Mouse (Mus musculus) liver, embryonic 14.5 days (tissue): ENCODE measurements around the gene Denr. TPM values are rescaled to one million over a fixed set of nuclear protein-coding genes. Genes with fewer than 3 reads are reported as not detected.

Source experiments
- ATAC-seq: fragments of 200-750 bp; cut with Nextera tagmentation; 2 replicates; pipeline ENCODE4 v1.8.0; 2017; ENCODE audit warnings: moderate number of reproducible peaks, mild to moderate bottlenecking, moderate library complexity; ENCODE audit not compliant: insufficient read depth
- DNase-seq, 3 experiments: peaks; one replicate each; pipeline ENCODE4 v3.0.0-alpha.2; 2012 to 2013; ENCODE audit warnings: low read depth in 3 of 3, low spot score in 3 of 3
- H3K27ac ChIP-seq: fragments of 300-500 bp; sonication (generic); 2 replicates; pipeline ENCODE4 v1.5.1; 2014; ENCODE audit warnings: moderate library complexity, mild to moderate bottlenecking, control low read depth, inconsistent platforms
- H3K27me3 ChIP-seq: fragments of 300-500 bp; sonication (generic); 2 replicates; pipeline ENCODE4 v1.6.1; 2014; ENCODE audit warnings: mild to moderate bottlenecking, low read length, moderate library complexity; ENCODE audit not compliant: control insufficient read depth, insufficient read depth
- H3K36me3 ChIP-seq: fragments of 300-500 bp; sonication (generic); replicated peaks from 2 replicates; pipeline ENCODE4 v1.6.1; 2014; ENCODE audit warnings: low read depth; ENCODE audit not compliant: control insufficient read depth, insufficient read depth
- H3K4me1 ChIP-seq, 2 experiments: fragments of 200-500 bp in 1 of 2; fragments of 300-500 bp in 1 of 2; sonication (generic) in 1 of 2; replicated peaks; 2 replicates each; pipeline ENCODE4 v1.6.1; 2012 to 2014; ENCODE audit warnings: antibody characterized with exemption in 1 of 2, inconsistent platforms in 1 of 2, low read length in 1 of 2; ENCODE audit not compliant: control insufficient read depth in 2 of 2, insufficient read depth in 2 of 2
- H3K4me2 ChIP-seq: fragments of 300-500 bp; sonication (generic); 2 replicates; pipeline ENCODE4 v1.6.1; 2014; ENCODE audit warnings: low read depth, mild to moderate bottlenecking, control low read depth, moderate library complexity
- H3K4me3 ChIP-seq, 2 experiments: fragments of 200-500 bp in 1 of 2; fragments of 300-500 bp in 1 of 2; sonication (generic) in 1 of 2; 2 replicates each; pipeline ENCODE4 v1.5.1; 2012 to 2014; ENCODE audit warnings: low read depth in 2 of 2, low read length in 2 of 2, mild to moderate bottlenecking in 2 of 2, control low read depth in 1 of 2, inconsistent platforms in 1 of 2, moderate library complexity in 1 of 2; ENCODE audit not compliant: insufficient read depth in 1 of 2
- H3K9ac ChIP-seq: fragments of 300-500 bp; sonication (generic); replicated peaks from 2 replicates; pipeline ENCODE4 v1.6.1; 2014; ENCODE audit warnings: mild to moderate bottlenecking, control low read depth, moderate library complexity
- H3K9me3 ChIP-seq: fragments of 300-500 bp; sonication (generic); 2 replicates; pipeline ENCODE4 v1.6.1; 2016; ENCODE audit warnings: low read length, mixed read lengths; ENCODE audit not compliant: control insufficient read depth
- CTCF ChIP-seq: IDR thresholded peaks from 2 replicates; pipeline ENCODE4 v1.5.1; 2016; ENCODE audit warnings: antibody characterized with exemption, low read depth, control low read depth
- EP300 ChIP-seq: IDR thresholded peaks from 2 replicates; pipeline ENCODE4 v1.6.1; 2016; ENCODE audit warnings: antibody characterized with exemption, low read depth
- WGBS: fragments of 180-500 bp; shearing (Covaris S2); extraction: QIAGEN DNeasy Blood & Tissue Kit; methylation state at CpG from one replicate; pipeline ENCODE4 v1.1.7; 2014; ENCODE audit not compliant: insufficient replicate concordance; 5-methylcytosine and 5-hydroxymethylcytosine counted together
- polyA plus RNA-seq, 2 experiments: library from polyadenylated mRNA; depleted of rRNA in 1 of 2; stranded (reverse) in 1 of 2; unstranded in 1 of 2; fragments of >200 nt; fragmentation: Nextera tagmentation in 1 of 2; extraction: Ambion mirVana in 1 of 2; gene quantifications; 2 replicates each; pipeline versions ENCODE4 v1.2.1 to v1.2.3; 2012 to 2014

The Denr gene
- polyA plus RNA-seq, 2 experiments = 17.5 to 43.0 TPM

DNA sequence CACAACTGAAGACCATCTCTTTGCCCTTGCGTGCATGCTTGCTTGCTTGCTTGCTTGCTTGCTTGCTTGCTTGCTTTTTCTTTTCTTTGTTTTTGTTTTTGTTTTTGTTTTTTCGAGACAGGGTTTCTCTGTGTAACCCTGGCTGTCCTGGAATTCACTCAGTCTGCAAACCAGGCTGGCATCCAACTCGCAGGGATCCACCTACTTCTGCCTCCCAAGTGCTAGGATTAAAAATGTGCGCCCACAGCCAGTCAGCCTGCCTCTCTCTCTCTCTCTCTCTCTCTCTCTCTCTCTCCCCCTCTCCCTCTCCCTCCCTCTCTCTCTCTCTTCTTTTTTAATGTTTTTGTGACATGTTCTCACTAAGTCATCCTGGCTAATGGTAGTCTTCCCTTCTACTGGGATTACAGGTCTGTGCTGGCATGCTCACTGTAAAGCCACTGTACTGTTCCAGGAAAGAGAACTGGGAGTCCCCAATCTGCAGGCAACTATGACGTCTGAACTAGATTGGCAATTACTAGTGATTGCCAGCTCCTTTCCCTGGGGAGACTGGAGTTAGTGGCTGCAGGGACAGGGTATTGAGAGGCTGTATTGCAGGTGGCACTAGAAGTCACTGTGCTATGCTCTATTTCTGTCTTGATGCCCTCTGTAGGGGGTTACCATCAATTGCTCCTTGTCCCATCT is 45.5 kb downstream of the Denr start:
- Histone ChIP-seq H3K27ac (no peak overlapping the region), H3K4me1 (peaks cover 0 to 5% of the 10 kb centered on the region in 2 experiments; a peak in 2 of 4 replicates), H3K27me3 (no peaks in the 10 kb centered on the region), H3K9ac (no peak overlapping the region), H3K9me3 (no peaks in the 10 kb centered on the region), H3K36me3 (no peaks in the 10 kb centered on the region), H3K4me3 (no peak overlapping the region), H3K4me2 (no peak overlapping the region)
- ATAC-seq (no peak), DNase-seq (no peak)
- TF ChIP-seq CTCF = no peak
- no peak for TF ChIP-seq EP300
- WGBS = 47% methylated on average over 5 of the region's 5 CpGs

DNA sequence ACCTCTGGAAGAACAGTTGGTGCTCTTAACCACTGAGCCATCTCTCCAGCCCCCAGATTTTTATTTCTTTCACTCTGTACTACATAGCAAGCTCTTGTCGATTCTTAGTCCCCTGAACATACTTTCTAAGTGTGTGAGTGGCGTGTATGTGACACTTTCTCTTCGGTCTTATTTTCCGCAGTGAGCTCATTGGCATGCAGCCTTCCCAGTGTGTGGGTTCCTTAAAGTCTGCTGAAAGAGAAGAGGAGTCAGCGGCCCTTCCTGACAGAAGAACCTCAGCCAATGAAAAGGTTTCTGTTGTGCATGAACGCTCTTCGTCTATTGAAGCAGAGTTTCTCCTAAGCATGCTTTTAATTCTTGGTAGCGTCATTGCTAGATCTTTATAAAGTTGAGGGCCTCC is 50.2 kb downstream of the Denr start:
- no peak overlapping the region for H3K4me3 ChIP-seq
- no peak for DNase-seq
- H3K36me3 ChIP-seq = no peaks in the 10 kb centered on the region
- peaks cover 0 to 2% of the 10 kb centered on the region in 2 experiments; a peak in 1 of 4 replicates for H3K4me1 ChIP-seq
- H3K9ac ChIP-seq = no peak overlapping the region
- no peak for ATAC-seq
- H3K27ac ChIP-seq = no peak overlapping the region
- TF ChIP-seq EP300 (no peak), CTCF (no peak)
- no peaks in the 10 kb centered on the region for H3K27me3 ChIP-seq
- H3K9me3 ChIP-seq = no peaks in the 10 kb centered on the region
- H3K4me2 ChIP-seq = no peak overlapping the region
- 80% methylated on average over 8 of the region's 8 CpGs for WGBS

DNA sequence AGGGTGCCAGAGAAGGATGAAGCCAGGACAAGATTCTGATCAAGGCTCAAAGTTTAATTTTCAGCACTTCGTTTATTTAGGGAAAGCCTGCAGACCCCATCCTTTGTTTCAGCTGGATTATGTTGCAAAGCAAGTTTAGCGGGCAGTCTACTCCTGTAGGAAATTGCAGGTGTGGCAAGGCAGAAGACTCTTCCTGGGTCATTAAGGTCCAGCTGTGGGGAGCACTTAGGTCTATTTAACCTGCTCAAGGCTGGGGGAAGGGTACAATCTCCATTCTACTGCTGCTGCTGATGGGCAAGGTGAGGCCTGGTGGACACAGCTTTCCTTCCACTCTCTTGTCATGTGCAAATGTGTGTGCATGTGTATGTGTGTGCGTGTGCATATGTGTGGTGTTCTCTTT is 52.0 kb downstream of the Denr start:
- Histone ChIP-seq H3K4me2 (no peak overlapping the region), H3K36me3 (no peaks in the 10 kb centered on the region), H3K4me1 (peaks cover 0 to 3% of the 10 kb centered on the region in 2 experiments; a peak in 1 of 4 replicates), H3K27me3 (no peaks in the 10 kb centered on the region), H3K4me3 (no peak overlapping the region), H3K27ac (no peak overlapping the region), H3K9ac (no peak overlapping the region), H3K9me3 (no peaks in the 10 kb centered on the region)
- 69% methylated on average over 3 of the region's 3 CpGs for WGBS
- ATAC-seq = no peak
- no peak for DNase-seq
- TF ChIP-seq EP300 (no peak), CTCF (no peak)

DNA sequence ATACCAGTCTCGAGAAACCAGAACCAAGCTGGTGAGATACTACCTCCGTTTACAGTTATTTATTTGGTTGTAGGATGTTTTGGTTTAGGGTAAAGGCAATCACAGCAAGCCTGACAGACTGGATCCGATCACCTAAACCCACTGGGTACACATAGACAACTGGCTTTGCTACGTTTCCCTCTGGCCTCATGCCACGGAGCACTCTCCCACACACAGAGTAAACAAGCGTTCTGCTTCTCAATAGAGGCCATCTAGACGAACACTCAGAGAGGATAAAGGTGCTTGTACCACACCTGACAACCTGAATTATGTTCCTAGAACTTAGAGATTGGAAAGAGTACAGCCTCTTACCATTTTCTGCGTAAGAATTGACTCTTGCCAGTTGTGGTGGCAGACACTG is 53.2 kb downstream of the Denr start:
- Histone ChIP-seq H3K27ac (no peak overlapping the region), H3K9me3 (no peaks in the 10 kb centered on the region), H3K36me3 (no peaks in the 10 kb centered on the region), H3K4me2 (no peak overlapping the region), H3K4me3 (no peak overlapping the region), H3K9ac (no peak overlapping the region), H3K27me3 (no peaks in the 10 kb centered on the region), H3K4me1 (peaks cover 0 to 6% of the 10 kb centered on the region in 2 experiments; a peak in 2 of 4 replicates)
- 59% methylated on average over 8 of the region's 8 CpGs for WGBS
- no peak for ATAC-seq
- DNase-seq = no peak
- TF ChIP-seq CTCF (no peak), EP300 (no peak)

DNA sequence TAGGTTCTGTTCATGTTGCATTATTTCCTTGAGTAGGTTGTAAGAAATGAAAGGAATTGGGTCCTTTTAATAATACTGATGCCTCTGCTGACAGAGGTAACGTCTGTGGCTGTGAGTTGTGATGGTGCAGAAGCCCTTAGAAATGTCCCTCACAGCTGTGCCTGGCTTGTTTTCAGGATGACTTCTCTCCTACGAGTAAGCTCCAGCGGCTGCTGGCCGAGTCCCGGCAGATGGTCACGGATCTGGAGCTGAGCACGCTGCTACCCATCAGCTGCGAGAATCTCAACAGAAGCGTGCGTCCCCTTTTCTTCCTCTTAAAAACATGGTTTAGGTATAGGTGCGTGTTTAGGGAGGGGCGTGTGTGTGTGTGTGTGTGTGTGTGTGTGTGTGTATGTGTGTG is 54.1 kb downstream of the Denr start:
- no peak for TF ChIP-seq EP300
- TF ChIP-seq CTCF = no peak
- H3K9me3 ChIP-seq = no peaks in the 10 kb centered on the region
- no peak overlapping the region for H3K9ac ChIP-seq
- no peaks in the 10 kb centered on the region for H3K36me3 ChIP-seq
- WGBS = 85% methylated on average over 12 of the region's 12 CpGs
- H3K4me1 ChIP-seq = peaks cover 0 to 6% of the 10 kb centered on the region in 2 experiments; a peak in 2 of 4 replicates
- H3K27me3 ChIP-seq = no peaks in the 10 kb centered on the region
- H3K4me3 ChIP-seq = no peak overlapping the region
- no peak overlapping the region for H3K4me2 ChIP-seq
- H3K27ac ChIP-seq = no peak overlapping the region
- no peak for DNase-seq
- no peak for ATAC-seq
